Mouse (Mus musculus) layer of hippocampus, postnatal 36 days (tissue): ENCODE data around the gene Slc16a10. TPM values are rescaled to one million over a fixed set of nuclear protein-coding genes. Genes with fewer than 3 reads are reported as not detected.

Experiments
- DNase-seq, 2 experiments: peaks; one replicate each; pipeline ENCODE4 v3.0.0; 2022
- total RNA-seq, 2 experiments: library from RNA; stranded (reverse); gene quantifications; 2 replicates each; pipeline ENCODE4 v1.2.3; 2021

Slc16a10 gene
- total RNA-seq, 2 experiments from 2014 or later = 3.0 to 4.0 TPM

GRCm38 (mm10) chr10:40147325-40148059 is 5.4 kb upstream of the Slc16a10 start:
- DNase-seq = no peak

GRCm38 (mm10) chr10:40146451-40146850 is 4.4 kb upstream of the Slc16a10 start:
- DNase-seq = no peak

- no peak for DNase-seq
These were observed 2.8 kb upstream of the Slc16a10 start for GRCm38 (mm10) chr10:40144815-40145214.

DNA sequence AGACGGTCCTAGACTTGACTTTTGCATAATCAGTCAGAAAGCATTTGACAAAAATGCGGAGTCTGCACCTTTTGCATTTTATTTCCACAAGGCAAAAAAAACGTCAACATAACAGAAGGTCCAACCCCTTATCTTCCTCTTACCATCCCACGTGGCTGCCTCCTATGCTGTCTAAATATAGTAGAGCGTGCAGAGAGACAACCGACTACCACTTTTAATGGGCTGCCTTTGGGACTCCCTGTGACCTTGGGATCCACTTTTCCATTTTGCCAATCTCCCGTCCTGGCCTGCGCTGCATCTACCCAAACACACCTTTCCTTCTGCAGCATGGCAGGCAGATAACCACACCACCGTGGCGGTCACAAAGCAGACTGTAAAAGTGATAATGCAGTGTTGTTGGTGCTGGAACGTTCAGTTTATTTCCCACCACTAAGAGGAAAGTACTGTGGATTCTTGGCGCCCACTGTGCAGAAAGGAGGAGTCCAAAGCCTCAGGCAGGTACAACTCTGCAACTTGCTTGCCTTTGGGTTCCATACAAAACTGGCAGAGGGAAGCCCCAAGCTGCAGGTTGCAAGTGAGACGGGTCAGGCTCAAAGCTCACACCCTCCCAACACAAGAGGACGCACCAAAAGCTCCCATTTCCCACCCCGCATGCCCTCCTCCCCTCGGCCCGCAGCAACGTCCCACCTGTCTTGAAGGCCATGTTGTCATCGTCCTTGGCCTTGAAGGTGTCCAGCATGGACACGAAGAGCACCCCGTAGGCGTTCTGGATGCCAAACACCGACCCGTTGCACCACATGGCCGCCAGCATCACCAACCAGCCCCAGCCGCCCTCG is 824 bp downstream of the Slc16a10 start:
- peak in 1 of 2 experiments; percentile 14 for DNase-seq

DNA sequence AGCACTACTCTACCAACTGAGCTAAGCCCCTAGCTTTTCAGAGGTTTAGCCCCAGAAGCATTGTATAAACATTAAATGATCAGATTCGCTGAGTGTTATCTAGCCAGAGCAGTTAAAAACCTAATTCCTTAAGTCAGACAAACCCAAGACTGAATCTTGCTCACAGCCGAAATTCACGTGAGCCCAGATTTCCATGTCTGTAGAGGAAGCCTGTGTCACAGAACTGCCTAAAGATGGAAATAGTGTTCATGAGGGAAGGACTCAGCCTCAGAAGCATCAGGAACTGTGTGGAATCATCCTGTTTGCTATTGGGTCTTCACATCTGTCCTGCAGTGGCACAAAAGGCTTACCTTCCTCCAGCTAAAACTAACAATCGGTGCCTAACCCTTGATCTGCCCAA is 2.4 kb downstream of the Slc16a10 start:
- no peak for DNase-seq

DNA sequence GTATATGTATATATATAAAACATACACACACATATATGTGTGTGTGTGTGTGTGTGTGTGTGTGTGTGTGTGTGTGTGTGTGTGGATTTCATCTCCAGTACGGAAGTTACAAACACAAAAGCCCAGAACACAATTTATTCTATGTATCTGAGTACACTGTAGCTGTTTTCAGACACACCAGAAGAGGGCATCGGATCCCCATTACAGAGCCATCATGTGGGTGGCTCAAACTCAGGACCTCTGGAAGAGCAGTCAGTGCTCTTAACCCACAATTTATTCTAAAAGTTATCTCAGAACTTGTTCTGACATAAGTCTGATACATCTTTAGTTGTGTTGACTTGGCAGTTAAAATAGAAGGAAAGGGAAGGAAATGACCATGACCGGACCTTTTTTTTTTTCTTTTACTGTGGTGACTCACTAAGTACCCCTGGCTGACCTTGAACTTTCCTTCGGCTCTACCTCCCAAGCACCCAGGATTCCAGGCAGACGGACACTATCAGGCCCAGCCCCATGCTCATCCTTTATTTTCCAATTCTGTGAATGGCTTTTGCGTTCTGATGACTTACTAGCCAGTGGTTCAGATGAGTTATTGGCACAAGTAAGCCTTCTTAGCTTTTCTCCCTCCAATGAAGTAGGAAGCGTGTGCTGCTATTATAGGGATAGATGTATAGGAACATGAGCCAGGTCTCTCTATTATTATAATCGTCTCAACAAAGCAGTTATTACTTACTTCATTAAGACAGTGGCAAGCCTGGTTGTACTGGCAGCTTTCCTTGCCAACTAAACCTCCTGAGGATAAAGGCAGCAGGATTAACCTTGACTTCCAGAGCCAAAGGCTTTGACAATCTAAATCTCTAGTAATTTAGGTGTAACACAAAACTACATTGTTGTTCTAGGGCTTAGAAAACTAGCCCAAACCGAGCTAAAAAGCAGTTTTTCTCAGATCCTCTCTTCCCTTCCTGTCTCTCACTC is 6.0 kb downstream of the Slc16a10 start:
- DNase-seq = no peak

DNA sequence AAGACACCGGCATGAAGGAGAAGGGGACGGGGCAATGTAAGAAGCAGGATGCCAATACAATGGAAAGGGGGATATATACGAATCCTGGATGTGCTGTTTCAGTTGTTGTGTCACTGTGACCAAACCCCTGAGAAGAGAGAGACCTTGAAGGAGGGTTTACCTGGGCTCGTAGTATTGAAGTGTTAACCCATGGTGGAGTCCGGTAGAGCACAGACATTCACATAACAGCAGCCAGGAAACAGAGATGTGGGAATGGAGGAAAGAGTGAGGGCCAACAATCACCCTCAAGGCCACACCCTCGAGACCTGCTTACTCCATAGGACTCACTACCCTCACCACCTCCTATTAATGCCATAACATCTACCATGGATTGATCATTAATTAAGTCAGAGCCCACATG is 7.2 kb downstream of the Slc16a10 start:
- DNase-seq = no peak

GRCm38 (mm10) chr10:40133636-40134035 is 8.4 kb downstream of the Slc16a10 start:
- DNase-seq = no peak

DNA sequence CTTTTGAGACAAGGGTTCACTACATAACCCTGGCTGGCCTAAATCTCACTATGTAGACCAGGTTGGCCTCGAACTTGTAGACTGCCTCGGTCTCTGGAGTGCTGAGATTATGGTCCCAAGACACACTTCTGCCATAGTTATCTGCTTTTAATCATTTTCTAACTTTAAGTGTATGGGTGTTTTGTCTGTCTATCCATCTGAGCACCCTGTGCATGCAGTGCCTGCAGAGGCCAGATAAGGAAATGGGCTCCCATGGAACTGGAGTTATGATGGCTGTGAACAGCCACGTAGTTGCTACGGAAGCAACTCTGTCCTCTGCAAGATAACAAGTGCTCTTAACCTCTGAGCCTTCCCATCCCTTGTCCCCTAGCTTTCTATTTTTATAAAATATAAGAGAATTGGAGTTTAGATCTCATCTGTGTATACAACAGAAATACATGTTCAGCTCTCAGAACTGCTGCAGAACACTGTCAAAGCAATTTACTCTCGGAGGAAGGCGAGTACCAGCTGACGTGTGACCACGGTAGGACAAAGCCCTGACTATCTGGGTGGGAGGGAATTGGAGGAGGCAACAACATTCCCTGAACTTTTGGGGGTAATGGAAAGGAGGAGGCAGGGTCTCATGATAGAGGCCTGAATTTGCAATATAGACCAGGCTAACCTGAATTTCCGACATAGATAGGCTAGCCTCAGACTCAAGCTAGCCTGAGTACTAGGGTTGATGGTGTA is 10.2 kb downstream of the Slc16a10 start:
- DNase-seq = no peak

DNA sequence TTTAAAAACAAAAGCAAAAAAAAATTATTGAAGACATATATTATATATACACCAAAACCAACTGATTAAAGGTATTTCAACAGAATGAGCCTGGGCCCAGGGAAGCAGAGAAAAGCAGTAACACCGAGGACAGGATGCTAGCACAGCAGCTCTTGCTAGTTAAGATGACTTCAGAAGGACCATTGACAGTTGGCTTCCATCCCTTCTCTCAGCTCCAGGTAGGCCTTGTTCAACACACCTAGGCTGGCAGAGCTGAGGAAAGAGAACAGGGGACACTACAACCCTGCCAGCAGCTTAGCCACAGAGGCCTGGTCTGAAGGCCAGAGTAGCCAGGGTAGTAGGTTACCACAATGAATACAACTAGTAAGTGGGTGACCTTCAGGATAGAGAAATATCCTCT is 11.9 kb downstream of the Slc16a10 start:
- no peak for DNase-seq

GRCm38 (mm10) chr10:40129134-40129533 is 12.9 kb downstream of the Slc16a10 start:
- no peak for DNase-seq

DNA sequence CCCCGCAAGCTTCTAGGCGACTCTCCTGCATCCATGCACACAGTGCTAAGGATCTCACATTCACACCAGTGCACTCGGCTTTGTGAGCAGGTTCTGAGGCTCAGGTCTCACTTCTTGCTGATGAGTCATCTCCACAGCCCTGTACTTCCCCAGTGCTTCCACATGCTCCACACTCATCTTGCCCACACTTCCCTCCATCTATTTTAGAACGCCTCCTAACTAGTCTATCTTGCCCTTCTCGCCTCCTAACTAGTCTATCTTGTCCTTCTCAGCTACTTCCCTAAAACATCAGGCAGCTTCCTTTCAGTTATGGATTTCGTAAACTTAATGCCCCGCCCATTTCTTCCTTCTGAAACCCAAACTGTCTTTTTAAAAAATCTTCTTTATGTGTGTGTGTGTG is 13.6 kb downstream of the Slc16a10 start:
- DNase-seq = no peak

- DNase-seq = no peak
These were observed 16.9 kb downstream of the Slc16a10 start for GRCm38 (mm10) chr10:40125200-40125599.

DNA sequence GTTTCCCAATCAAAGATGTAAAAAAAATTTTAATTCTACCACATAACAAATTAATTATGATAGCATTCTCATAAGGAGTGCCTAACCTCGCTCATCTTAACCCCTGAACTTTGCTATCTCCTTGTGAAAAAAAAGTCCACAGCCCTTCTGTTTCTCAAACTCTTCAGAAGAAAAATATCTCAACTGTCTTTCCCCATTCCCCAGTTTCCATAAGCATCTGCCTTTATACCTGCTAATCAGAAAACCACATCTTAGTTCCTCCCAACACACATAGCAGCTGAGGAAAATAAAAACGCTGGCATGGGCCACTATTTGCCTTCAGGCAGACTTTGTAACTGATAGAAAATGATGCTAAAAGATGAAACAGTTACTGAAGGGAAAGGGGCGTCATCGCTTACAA is 17.5 kb downstream of the Slc16a10 start:
- no peak for DNase-seq

- no peak for DNase-seq
These were observed 18.0 kb downstream of the Slc16a10 start for GRCm38 (mm10) chr10:40124096-40124495.

DNA sequence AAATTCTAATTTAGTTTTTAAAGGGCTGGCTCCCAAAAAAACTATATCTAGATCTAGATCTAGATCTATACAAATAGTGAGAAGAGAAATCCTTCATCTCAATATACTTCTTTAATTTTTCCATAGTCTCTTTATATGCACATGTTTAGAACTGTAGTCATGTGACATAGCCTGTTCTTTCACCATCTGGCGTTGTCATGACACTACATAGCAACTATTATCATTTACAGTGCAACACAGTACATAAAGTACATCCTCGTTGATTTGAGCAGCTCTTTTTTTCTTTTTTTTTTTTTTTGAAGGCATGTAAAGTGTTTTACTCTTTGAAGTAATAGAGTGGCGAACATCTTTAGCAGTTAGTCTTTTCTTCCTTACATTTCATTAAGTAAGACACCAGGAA is 22.6 kb downstream of the Slc16a10 start:
- no peak for DNase-seq

- no peak for DNase-seq
These were observed 23.2 kb downstream of the Slc16a10 start for GRCm38 (mm10) chr10:40118743-40119387.

DNA sequence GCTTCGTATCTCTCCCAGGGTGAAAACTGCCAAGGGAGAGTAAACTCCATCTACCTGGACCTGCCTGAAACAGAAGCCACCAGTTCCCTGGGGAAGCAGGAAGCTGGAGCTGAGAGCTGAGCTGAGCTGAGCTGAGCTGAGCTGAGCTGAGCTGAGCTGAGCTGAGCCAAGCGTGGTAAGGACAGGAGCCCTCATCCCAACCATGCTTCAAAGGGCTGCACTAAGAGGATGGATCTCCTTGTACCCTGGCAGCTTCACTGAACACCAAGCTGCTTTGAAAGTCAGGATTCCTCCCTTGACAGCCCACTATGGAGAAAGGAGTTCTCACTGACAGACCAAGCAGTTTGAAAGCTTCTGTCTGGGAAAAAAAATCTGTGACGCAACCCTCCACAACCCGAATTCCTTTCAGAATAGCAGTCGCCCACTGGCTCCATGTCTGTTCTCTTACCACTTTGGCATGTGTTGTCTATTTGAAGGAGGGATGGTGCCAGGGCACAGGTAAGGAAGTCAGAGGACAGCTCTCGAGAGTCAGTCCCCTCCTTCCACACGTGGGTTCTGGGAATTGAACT is 28.5 kb downstream of the Slc16a10 start:
- DNase-seq = no peak

DNA sequence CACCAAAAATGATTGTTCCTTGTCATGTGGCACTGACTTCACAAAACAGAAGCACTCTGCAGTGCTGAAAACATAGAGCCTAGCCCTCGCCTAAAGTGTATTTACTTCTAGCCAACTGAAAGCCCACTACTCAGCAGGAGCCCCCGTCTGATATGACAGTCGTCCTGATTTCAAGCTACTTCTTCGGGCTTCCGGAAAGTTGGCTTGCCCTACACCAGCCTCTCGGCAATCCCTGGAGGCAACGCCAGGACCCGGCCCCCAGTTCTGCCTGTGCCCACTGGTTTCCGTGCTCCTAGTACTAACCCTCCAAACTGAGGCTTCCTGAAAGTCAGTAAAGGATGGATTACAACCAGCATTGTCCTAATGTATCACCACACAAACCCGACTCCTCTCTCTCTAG is 29.8 kb downstream of the Slc16a10 start:
- no peak for DNase-seq

- DNase-seq = no peak
These were observed 32.5 kb downstream of the Slc16a10 start for GRCm38 (mm10) chr10:40109520-40109919.

GRCm38 (mm10) chr10:40108992-40109391 is 33.1 kb downstream of the Slc16a10 start:
- DNase-seq = no peak
